Mouse (Mus musculus): ENCODE measurements around the gene Gm49333. TPM values are rescaled to one million over a fixed set of nuclear protein-coding genes. Genes with fewer than 3 reads are reported as not detected.

Gm49333 gene
- polyA plus RNA-seq, 1 experiment from 2014 or later = 0.21 TPM

DNA sequence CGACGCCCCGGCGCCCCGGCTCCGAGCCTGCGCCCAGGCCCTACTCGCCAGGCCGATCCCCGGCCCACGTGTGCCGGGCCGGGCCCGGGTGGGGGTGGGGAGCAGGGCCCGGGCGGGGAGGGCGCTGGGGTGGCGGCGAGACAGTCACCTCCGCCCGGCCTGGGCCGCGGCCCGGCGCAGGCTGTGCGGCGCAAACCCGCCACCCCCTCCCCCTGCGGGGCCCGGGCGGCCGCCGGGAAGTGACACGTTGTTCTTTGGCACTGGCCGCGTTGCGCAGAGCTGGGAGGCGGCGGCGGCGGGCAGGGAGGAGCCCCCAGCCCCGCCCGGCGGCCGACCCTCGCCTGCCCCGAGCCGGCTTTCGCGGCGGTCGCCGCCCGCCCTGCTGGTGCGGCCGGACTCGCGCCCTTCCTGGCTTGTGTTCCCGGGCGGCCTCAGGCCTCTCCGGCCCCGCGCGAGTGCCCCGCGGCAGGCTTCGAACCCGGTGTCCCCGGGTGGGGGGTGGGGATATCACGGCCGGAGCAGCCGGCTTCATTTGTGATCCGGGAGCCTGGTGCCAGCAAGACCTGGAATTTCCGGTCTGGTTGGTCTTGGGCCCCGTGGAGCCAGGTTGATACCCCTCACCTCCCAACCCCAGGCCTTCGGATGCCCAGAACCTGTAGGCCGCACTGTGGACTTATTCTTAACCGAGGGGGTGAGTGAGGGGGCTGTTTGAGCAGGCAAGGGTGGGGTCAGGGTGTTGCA lies 61.7 kb downstream of the Gm49333 start:
- peak overlapping the region; percentile 93 for H3K27ac ChIP-seq
- peaks cover 42% of the 10 kb centered on the region for H3K36me3 ChIP-seq
- H3K27me3 ChIP-seq (replicated peaks) = no peaks in the 10 kb centered on the region
- under 1% methylated on average over 65 of the region's 78 CpGs for WGBS (ENCODE audit: insufficient replicate concordance)
- ATAC-seq = peak; percentile 69
- H3K4me1 ChIP-seq = peaks cover 51% of the 10 kb centered on the region
- H3K4me2 ChIP-seq = peak overlapping the region; percentile 89
- H3K9me3 ChIP-seq (replicated peaks) = no peaks in the 10 kb centered on the region
- H3K9ac ChIP-seq = peak overlapping the region; percentile 99
- H3K4me3 ChIP-seq = peak overlapping the region; percentile 99

DNA sequence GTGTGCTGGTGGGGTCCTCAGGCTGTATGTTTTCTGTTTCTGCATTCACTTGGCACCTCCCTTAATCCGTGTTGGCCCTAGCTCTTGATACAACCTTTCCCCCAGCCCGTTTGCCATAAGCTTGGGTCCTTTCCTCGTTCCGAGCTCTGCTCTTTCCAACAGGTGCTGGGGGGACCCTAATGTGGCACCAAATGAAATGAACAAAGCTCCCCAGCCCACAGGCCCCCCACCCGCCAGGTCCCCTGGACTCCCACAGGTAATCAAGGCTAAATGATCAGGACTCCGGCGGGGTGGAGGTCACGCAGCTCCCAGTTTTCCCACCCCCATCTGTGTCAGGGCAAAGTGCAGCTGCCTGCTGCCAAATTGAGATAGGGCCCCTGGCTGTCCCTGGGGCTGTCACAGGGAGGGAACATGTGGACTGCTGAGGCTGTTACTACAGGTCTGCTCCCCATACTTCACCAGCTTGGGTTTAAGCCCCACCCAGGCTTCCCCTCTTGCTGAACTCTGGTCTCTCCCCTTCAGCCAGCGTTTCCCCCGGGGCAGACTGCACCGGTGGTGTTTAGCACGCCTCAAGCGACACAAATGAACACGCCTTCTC lies 62.4 kb downstream of the Gm49333 start:
- peak overlapping the region; percentile 99 for H3K4me3 ChIP-seq
- H3K9me3 ChIP-seq (replicated peaks) = no peaks in the 10 kb centered on the region
- peak overlapping the region; percentile 99 for H3K9ac ChIP-seq
- H3K36me3 ChIP-seq = peaks cover 49% of the 10 kb centered on the region
- peak; percentile 80 for ATAC-seq
- WGBS (ENCODE audit: insufficient replicate concordance) = 3% methylated on average over 14 of the region's 14 CpGs
- peak overlapping the region; percentile 89 for H3K4me2 ChIP-seq
- peak overlapping the region; percentile 93 for H3K27ac ChIP-seq
- H3K27me3 ChIP-seq (replicated peaks) = no peaks in the 10 kb centered on the region
- peaks cover 57% of the 10 kb centered on the region for H3K4me1 ChIP-seq

DNA sequence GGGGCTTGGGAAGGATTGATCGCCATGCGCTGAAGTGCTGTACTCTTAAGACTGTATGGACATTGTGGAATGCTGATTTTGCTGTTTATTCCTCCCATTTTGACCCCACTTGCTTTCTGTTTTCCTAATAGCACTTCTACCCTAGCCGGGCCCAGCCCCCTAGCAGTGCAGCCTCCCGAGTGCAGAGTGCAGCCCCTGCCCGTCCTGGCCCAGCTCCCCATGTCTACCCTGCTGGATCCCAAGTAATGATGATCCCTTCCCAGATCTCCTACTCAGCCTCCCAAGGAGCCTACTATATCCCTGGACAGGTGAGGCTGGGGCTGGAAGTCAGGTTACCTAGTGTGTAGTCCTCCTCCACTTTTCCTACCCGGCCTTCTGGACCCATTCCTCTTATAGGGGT lies 63.8 kb downstream of the Gm49333 start:
- Histone ChIP-seq H3K9me3 (replicated peaks) (no peaks in the 10 kb centered on the region), H3K4me3 (peak overlapping the region; percentile 99), H3K27me3 (replicated peaks) (no peaks in the 10 kb centered on the region), H3K27ac (peak overlapping the region; percentile 93), H3K4me2 (peak overlapping the region; percentile 89), H3K4me1 (peaks cover 57% of the 10 kb centered on the region), H3K9ac (peak overlapping the region; percentile 99), H3K36me3 (peaks cover 63% of the 10 kb centered on the region)
- ATAC-seq = no peak
- 79% methylated on average over 6 of the region's 6 CpGs for WGBS (ENCODE audit: insufficient replicate concordance)

DNA sequence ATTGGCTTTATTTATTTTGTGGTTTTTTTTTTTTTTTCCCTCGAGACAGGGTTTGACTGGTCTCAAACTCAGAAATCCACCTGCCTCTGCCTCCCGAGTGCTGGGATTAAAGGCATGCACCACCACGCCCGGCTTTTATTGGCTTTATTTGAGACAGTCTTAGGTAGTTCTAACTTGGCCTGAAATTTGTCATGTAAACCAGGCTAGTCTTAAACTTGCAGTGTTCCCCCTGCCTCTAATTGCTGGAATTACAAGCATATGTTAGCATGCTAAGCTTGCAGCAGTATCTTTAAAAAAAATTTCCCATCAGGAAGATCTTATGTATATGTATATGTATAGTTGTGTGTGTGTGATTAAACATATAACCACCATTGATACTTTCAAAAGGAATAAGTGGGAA lies 65.3 kb downstream of the Gm49333 start:
- no peak overlapping the region for H3K9ac ChIP-seq
- WGBS (ENCODE audit: insufficient replicate concordance) = 75% methylated on average over 4 of the region's 4 CpGs
- peaks cover 77% of the 10 kb centered on the region for H3K36me3 ChIP-seq
- H3K4me1 ChIP-seq = peaks cover 54% of the 10 kb centered on the region
- no peaks in the 10 kb centered on the region for H3K27me3 ChIP-seq (replicated peaks)
- H3K4me2 ChIP-seq = no peak overlapping the region
- no peak overlapping the region for H3K4me3 ChIP-seq
- H3K27ac ChIP-seq = no peak overlapping the region
- no peak for ATAC-seq
- H3K9me3 ChIP-seq (replicated peaks) = no peaks in the 10 kb centered on the region

DNA sequence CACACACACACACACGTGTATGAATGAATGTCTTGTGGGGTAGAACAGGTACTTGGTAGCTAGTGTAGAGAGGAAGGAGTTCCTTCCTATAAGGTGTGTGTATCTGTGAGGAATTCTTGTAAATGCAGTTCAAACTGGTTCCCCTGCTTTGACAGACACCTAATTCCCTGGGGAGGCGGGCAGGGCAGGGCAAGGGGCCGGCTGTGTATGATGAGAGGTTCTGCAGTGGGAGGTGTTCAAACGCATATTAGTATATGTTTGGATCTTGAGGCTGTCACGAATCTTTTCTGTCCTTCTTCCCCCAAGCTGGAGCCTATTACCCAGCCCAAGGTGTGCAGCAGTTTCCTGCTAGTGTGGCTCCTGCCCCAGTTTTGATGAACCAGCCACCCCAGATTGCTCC lies 66.0 kb downstream of the Gm49333 start:
- Histone ChIP-seq H3K36me3 (peaks cover 84% of the 10 kb centered on the region), H3K4me3 (no peak overlapping the region), H3K9ac (0 out of 2 replicates have a peak overlapping the region, but pooled peaks have one; percentile 1), H3K9me3 (replicated peaks) (no peaks in the 10 kb centered on the region), H3K27ac (peak overlapping the region; percentile 34; the same call in 1 of the 2 replicates), H3K4me1 (peaks cover 47% of the 10 kb centered on the region), H3K4me2 (no peak overlapping the region), H3K27me3 (replicated peaks) (no peaks in the 10 kb centered on the region)
- 82% methylated on average over 5 of the region's 5 CpGs for WGBS (ENCODE audit: insufficient replicate concordance)
- ATAC-seq = no peak

DNA sequence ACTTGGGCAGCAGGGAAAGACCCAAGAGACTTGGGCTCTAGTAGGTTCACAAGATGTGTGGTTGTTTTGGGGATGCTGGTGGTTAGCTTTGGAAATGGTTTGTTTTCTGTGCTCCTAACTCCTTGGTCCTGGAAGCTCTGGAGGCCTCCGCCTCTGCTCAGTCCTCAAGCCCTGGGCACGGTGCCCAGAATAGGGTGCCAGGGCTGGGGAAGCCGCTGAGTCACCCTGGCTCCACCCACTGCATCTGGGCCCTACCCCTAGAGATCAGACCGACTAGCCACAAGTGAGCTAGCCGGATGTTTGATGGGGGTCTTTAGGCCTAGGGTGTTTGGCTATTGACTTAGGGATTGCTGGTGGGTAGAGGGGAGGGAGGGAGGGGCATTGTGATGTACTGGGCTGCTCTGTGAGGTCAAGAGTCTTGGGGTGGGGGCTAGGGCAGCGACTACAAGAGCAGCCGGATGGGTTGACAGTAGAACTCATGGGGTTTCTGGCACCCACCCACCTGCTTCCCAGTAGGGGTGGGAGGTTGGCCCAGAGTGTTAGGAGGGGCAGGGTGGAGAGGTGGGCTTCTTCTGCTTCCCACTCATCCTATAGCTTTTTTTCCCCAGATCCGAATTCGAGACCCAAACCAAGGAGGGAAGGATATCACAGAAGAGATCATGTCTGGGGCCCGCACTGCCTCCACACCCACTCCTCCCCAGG lies 66.7 kb downstream of the Gm49333 start:
- H3K9ac ChIP-seq = 0 out of 2 replicates have a peak overlapping the region, but pooled peaks have one; percentile 1
- peaks cover 92% of the 10 kb centered on the region for H3K36me3 ChIP-seq
- no peaks in the 10 kb centered on the region for H3K9me3 ChIP-seq (replicated peaks)
- no peak for ATAC-seq
- no peak overlapping the region for H3K4me2 ChIP-seq
- H3K27ac ChIP-seq = peak overlapping the region; percentile 34
- no peak overlapping the region for H3K4me3 ChIP-seq
- peaks cover 47% of the 10 kb centered on the region for H3K4me1 ChIP-seq
- H3K27me3 ChIP-seq (replicated peaks) = no peaks in the 10 kb centered on the region
- WGBS (ENCODE audit: insufficient replicate concordance) = 78% methylated on average over 10 of the region's 10 CpGs

DNA sequence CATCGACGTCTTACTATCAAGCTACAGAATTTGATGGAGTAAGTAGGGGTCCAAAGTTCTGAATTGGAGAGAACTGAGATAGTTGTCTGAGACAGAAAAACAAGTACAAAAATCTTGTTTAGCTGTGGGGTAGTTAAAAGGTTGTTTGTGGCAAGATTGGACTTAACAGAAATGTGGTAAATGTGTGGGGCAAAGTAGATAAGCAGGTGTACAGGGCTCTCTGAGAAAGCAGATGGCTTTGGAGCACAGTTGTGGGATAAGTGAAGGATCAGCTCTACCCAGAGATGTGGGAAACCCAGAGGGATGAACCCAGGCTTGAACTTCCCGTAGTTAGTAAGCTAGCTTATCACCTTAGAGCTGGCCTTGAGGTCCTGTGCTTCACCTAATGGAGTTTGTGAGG lies 79.4 kb downstream of the Gm49333 start:
- no peak for ATAC-seq
- 56% methylated on average over 3 of the region's 3 CpGs for WGBS (ENCODE audit: insufficient replicate concordance)
- Histone ChIP-seq H3K4me2 (no peak overlapping the region), H3K27ac (peak overlapping the region; percentile 23; the same call in 1 of the 2 replicates), H3K36me3 (peaks cover 69% of the 10 kb centered on the region), H3K4me3 (no peak overlapping the region), H3K27me3 (replicated peaks) (peaks cover 24% of the 10 kb centered on the region), H3K9ac (no peak overlapping the region), H3K4me1 (peaks cover 67% of the 10 kb centered on the region), H3K9me3 (replicated peaks) (no peaks in the 10 kb centered on the region)

DNA sequence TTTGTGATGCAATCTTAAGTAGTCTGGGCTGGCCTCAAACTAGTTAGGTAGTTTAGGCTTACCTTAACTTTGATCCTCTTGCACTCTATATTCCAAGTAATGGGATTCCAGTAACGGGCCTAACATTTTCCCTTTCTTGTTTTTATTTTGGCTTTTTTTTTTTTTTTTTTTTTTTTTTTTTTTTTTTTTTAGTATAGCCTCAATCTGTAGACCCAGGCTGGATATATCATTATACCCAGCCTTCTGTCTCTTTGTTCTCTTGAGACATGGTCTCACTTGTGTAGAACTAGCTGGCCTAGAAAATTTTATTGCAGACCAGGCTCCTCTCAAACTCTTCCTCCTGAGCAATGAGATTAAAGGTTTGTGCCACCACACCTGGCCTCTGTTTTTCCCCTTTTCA lies 80.2 kb downstream of the Gm49333 start:
- Histone ChIP-seq H3K27ac (no peak overlapping the region), H3K4me3 (no peak overlapping the region), H3K36me3 (peaks cover 60% of the 10 kb centered on the region), H3K4me2 (no peak overlapping the region), H3K4me1 (peaks cover 73% of the 10 kb centered on the region), H3K27me3 (replicated peaks) (peaks cover 32% of the 10 kb centered on the region), H3K9ac (no peak overlapping the region), H3K9me3 (replicated peaks) (no peaks in the 10 kb centered on the region)
- WGBS (ENCODE audit: insufficient replicate concordance) = 74% methylated on average over 1 of the region's 1 CpGs
- no peak for ATAC-seq

DNA sequence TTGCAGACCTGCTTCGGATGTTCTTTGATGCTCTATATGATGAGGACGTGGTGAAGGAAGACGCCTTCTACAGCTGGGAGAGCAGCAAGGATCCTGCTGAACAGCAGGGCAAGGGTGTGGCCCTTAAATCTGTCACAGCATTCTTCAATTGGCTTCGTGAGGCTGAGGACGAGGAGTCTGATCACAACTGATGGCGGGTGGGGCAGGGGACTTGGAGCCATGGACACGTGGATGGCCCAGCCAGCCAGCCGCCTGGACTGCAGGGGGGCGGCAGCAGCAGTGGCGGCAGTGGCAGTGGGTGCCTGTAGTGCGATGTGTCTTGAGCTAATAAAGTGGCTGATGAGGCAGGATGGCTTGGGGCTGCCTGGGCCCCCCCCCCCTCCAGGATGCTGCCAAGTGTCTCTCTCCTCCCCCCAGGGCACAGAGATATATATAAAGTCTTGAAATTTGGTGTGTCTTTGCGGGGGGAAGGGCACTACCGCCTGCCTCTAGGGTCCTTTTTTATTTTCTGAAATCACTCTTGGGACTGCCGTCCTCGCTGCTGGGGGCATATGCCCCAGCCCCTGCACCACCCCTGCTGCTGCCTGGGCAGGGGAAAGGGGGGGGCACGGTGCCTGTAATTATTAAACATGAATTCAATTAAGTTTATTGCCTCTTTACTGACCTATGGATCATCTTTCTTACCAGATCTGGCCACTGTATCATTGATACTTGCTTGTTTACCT lies 81.0 kb downstream of the Gm49333 start:
- H3K4me2 ChIP-seq = peak overlapping the region; percentile 98
- peaks cover 40% of the 10 kb centered on the region for H3K27me3 ChIP-seq (replicated peaks)
- peaks cover 52% of the 10 kb centered on the region for H3K36me3 ChIP-seq
- H3K4me1 ChIP-seq = peaks cover 73% of the 10 kb centered on the region
- peak overlapping the region; percentile 49; the same call in 1 of the 2 replicates for H3K27ac ChIP-seq
- H3K4me3 ChIP-seq = peak overlapping the region; percentile 70
- H3K9ac ChIP-seq = no peak overlapping the region
- H3K9me3 ChIP-seq (replicated peaks) = no peaks in the 10 kb centered on the region
- 59% methylated on average over 16 of the region's 16 CpGs for WGBS (ENCODE audit: insufficient replicate concordance)
- no peak for ATAC-seq

DNA sequence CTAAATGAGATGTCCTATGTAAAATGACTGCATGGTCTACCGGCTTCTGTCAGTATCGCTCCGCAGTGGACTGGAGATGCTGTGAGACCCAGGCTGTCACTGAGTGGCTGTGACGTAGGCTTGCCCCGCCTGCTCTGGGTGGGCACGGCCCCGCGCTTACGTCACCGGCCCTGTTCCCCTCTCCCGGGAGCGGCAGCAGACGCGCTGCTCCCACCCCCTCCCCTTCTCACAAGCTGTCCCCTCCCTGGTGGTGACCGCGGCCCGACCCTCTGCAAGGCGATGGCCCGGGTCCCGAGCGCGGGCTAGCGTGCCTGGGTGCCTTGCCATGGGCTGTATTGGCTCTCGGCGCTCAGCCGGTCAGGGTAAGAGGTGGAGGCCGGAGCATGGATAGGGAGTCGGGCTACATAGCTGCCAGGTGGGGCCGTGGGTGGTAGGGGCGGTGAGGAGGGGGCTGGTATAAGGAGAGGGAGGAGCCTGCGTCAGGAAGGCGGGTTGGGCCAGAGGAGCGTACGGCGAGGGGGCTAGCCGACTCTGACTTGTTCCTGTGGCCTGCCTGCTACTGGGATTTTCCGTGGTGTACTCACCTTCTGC lies 81.8 kb downstream of the Gm49333 start, which contains the start of gene Fam131a:
Gene Fam131a (plus strand): TSS at position 131 of the 591 bp plus-strand sequence.
- peaks cover 44% of the 10 kb centered on the region for H3K36me3 ChIP-seq
- peak; percentile 92 for ATAC-seq
- H3K27ac ChIP-seq = peak within 1 kb of the TSS; percentile 76
- peak within 1 kb of the TSS; percentile 82 for H3K9ac ChIP-seq
- H3K4me2 ChIP-seq = peak within 1 kb of the TSS; percentile 98
- peaks cover 72% of the 10 kb centered on the region for H3K4me1 ChIP-seq
- no peaks in the 10 kb centered on the region for H3K9me3 ChIP-seq (replicated peaks)
- WGBS (ENCODE audit: insufficient replicate concordance) = 1% methylated on average over 36 of the region's 37 CpGs
- H3K27me3 ChIP-seq (replicated peaks) = peaks cover 46% of the 10 kb centered on the region
- H3K4me3 ChIP-seq = peak within 1 kb of the TSS; percentile 70

DNA sequence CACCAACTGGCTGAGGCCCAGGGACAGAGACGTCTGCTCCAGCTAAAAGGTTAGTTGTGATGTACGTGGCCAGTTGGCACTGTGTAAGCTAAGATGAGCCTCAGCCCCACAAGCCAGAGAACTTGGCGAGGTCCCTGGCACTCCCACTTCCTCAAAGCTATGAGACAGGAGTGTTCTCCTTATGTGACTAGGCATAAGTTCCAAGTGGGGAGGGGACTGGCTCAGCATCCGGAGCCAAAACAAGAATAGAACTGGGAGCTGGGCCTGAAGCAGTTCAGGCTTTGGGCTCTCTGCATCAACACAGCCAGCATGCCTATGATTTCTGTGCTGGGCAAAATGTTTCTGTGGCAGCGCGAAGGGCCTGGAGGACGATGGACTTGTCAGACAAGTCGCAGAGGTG lies 83.4 kb downstream of the Gm49333 start:
- WGBS (ENCODE audit: insufficient replicate concordance) = 69% methylated on average over 8 of the region's 8 CpGs
- H3K36me3 ChIP-seq = peaks cover 29% of the 10 kb centered on the region
- peaks cover 56% of the 10 kb centered on the region for H3K4me1 ChIP-seq
- no peak for ATAC-seq
- peaks cover 61% of the 10 kb centered on the region for H3K27me3 ChIP-seq (replicated peaks)
- H3K4me3 ChIP-seq = no peak overlapping the region
- no peaks in the 10 kb centered on the region for H3K9me3 ChIP-seq (replicated peaks)
- H3K9ac ChIP-seq = no peak overlapping the region
- no peak overlapping the region for H3K27ac ChIP-seq
- no peak overlapping the region for H3K4me2 ChIP-seq

Measured in liver, embryonic 12.5 days (tissue).